Mouse (Mus musculus) heart, embryonic 16.5 days (tissue): ENCODE results near the gene Trim52. TPM values are rescaled to one million over a fixed set of nuclear protein-coding genes. Genes with fewer than 3 reads are reported as not detected.
"Not testable (repeated sequence)": the region's sequence is repeated elsewhere in the genome, so short reads cannot be mapped to it uniquely, and the experiment has no call there.

Source experiments
- ATAC-seq: fragments of 200-750 bp; cut with Nextera tagmentation; replicated peaks from 2 replicates; pipeline ENCODE4 v1.8.0; 2017; ENCODE audit warnings: moderate number of reproducible peaks; ENCODE audit not compliant: insufficient read depth, low FRiP score; ENCODE audit errors: extremely low read depth
- H3K27ac ChIP-seq: fragments of 300-500 bp; sonication (generic); 2 replicates; pipeline ENCODE4 v1.5.1; 2014; ENCODE audit warnings: mild to moderate bottlenecking, low read length, control low read depth, moderate library complexity
- H3K27me3 ChIP-seq: fragments of 300-500 bp; sonication (generic); 2 replicates; pipeline ENCODE4 v1.6.1; 2014; ENCODE audit warnings: low read length, mixed read lengths; ENCODE audit not compliant: control insufficient read depth, insufficient read depth
- H3K36me3 ChIP-seq: fragments of 300-500 bp; sonication (generic); 2 replicates; pipeline ENCODE4 v1.6.1; 2014; ENCODE audit not compliant: control insufficient read depth, insufficient read depth
- H3K4me1 ChIP-seq: fragments of 300-500 bp; sonication (generic); 2 replicates; pipeline ENCODE4 v1.6.1; 2014; ENCODE audit warnings: low read length, mixed read lengths; ENCODE audit not compliant: control insufficient read depth, insufficient read depth
- H3K4me2 ChIP-seq: fragments of 300-500 bp; sonication (generic); 2 replicates; pipeline ENCODE4 v1.6.1; 2014; ENCODE audit warnings: low read depth, mild to moderate bottlenecking, control low read depth, low read length
- H3K4me3 ChIP-seq: fragments of 300-500 bp; sonication (generic); 2 replicates; pipeline ENCODE4 v1.5.1; 2014; ENCODE audit warnings: mild to moderate bottlenecking, control low read depth, low read length
- H3K9ac ChIP-seq: fragments of 300-500 bp; sonication (generic); 2 replicates; pipeline ENCODE4 v1.6.1; 2014; ENCODE audit warnings: low read length, control low read depth
- H3K9me3 ChIP-seq: fragments of 300-500 bp; sonication (generic); replicated peaks from 2 replicates; pipeline ENCODE4 v1.6.1; 2016; ENCODE audit warnings: low read length; ENCODE audit not compliant: control insufficient read depth
- WGBS: fragments of 180-500 bp; shearing (Covaris S2); extraction: QIAGEN DNeasy Blood & Tissue Kit; methylation state at CpG from one replicate; pipeline ENCODE4 v1.1.7; 2014; 5-methylcytosine and 5-hydroxymethylcytosine counted together
- polyA plus RNA-seq: library from polyadenylated mRNA; unstranded; fragments of >200 nt; fragmentation: Nextera tagmentation; extraction: Ambion mirVana; gene quantifications from 2 replicates; pipeline ENCODE4 v1.2.1, GENCODE M21; 2015

Gene Trim52
- polyA plus RNA-seq, 1 experiment from 2014 or later, result 0.22 TPM

DNA sequence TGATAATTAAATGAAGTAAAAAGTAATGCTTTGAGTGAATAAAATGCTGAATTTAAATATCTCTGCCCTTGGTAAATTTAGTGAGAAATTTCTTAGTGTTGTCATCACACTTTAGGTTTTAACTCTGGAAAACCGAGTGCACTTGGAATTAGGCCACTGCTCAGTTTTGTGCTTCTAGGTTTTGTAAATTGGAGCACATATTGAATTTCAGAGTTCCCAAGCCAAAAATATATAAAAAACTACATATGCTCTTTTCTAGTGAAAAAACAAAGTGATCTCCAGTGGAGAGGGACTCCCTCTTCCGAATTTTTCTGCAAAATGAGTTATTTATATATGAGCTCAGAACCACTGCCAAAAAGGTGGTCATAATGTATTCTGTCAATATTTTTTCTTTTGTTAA, 45.2 kb downstream of the Trim52 start:
- Histone ChIP-seq H3K4me3 (no peak overlapping the region), H3K4me2 (no peak overlapping the region), H3K27me3 (no peaks in the 10 kb centered on the region), H3K27ac (no peak overlapping the region), H3K4me1 (no peaks in the 10 kb centered on the region), H3K9me3 (no peaks in the 10 kb centered on the region), H3K9ac (no peak overlapping the region), H3K36me3 (no peaks in the 10 kb centered on the region)
- no peak for ATAC-seq
- 48% methylated on average over 2 of the region's 2 CpGs for WGBS

DNA sequence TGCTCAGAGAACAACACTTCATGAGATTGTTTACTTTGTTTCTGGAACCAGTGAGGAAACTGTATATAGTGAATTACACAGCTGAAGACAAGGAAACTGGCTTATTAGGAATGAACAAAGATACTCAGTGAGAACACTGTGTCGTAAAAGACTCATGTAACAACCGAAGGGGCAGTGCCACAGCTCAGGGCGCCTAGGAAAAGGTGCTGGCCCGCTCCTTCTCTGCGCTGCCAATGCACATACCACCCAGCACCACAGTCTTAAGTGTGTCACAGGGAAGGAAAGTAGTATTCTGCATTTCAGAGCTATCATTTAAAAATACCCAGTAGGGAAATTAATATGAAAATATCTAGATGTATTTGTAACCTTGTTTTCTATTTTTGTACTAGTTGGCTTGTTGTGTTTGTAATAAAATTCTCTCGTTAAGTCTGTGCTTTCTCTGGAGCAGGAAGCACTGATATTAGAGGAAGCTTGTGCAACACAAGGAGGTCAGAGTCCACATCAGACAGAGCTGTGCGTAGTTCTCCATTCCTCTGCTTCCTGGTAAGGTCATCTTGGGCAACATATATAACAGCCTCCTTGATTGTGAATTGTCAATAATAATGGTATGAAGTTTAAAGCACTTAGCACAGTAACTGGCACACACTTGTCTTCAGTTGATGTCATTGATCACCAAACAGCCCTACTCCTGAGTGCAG, 49.0 kb downstream of the Trim52 start:
- no peak overlapping the region for H3K4me2 ChIP-seq
- H3K27me3 ChIP-seq, result no peaks in the 10 kb centered on the region
- H3K27ac ChIP-seq, result no peak overlapping the region
- ATAC-seq, result no peak
- WGBS, result 78% methylated on average over 7 of the region's 7 CpGs
- H3K9me3 ChIP-seq, result no peaks in the 10 kb centered on the region
- H3K36me3 ChIP-seq, result no peaks in the 10 kb centered on the region
- H3K9ac ChIP-seq, result no peak overlapping the region
- H3K4me3 ChIP-seq, result no peak overlapping the region
- H3K4me1 ChIP-seq, result no peaks in the 10 kb centered on the region

DNA sequence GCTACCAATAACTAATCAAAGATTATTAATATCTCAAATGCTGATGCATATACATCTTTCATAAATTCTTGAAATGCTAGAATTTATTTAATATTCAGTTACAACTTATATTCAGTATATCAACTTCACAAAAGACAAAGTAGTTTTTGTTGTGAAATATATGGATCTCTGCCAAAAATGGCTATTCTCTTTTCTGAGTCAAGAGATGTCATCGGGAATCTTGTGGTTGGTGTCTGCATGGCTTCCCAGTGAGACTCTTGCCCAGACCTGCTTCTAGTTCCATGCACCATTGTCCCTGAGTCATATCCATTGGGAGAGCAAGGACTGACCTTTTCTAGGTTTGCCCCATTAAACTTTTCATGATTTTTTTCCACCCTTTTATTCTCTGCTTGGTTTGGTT, 50.5 kb downstream of the Trim52 start:
- WGBS, result 59% methylated on average over 1 of the region's 1 CpGs

DNA sequence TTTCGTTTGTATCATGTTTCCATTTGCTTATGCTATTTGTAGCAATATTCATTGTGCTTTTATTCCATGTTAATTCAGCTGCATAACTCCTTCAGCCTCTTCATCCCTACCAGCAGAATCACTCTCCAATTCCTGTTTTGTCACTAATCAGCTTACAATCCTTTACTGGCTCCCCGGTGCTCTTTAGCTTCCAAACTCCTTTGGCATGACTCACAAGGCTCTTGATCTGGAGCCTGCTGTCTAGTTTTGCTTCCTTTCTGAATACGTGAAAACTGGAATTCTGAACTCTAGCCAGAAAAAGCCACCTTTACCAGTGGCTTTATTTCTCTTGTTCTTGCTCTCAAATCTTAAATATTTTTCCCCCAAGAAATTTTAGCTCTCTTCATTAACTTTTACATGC, 56.3 kb downstream of the Trim52 start:
- Histone ChIP-seq H3K4me1 (no peaks in the 10 kb centered on the region), H3K4me3 (no peak overlapping the region), H3K27ac (no peak overlapping the region), H3K4me2 (no peak overlapping the region), H3K9me3 (no peaks in the 10 kb centered on the region), H3K9ac (no peak overlapping the region), H3K36me3 (no peaks in the 10 kb centered on the region), H3K27me3 (no peaks in the 10 kb centered on the region)
- 41% methylated on average over 3 of the region's 3 CpGs for WGBS
- no peak for ATAC-seq

More for the DNA sequence above, 50.5 kb downstream of the Trim52 start:
- Histone ChIP-seq H3K4me2 (no peak overlapping the region), H3K4me3 (no peak overlapping the region), H3K9me3 (no peaks in the 10 kb centered on the region), H3K27ac (no peak overlapping the region), H3K9ac (no peak overlapping the region), H3K4me1 (no peaks in the 10 kb centered on the region), H3K27me3 (no peaks in the 10 kb centered on the region), H3K36me3 (no peaks in the 10 kb centered on the region)
- no peak for ATAC-seq

DNA sequence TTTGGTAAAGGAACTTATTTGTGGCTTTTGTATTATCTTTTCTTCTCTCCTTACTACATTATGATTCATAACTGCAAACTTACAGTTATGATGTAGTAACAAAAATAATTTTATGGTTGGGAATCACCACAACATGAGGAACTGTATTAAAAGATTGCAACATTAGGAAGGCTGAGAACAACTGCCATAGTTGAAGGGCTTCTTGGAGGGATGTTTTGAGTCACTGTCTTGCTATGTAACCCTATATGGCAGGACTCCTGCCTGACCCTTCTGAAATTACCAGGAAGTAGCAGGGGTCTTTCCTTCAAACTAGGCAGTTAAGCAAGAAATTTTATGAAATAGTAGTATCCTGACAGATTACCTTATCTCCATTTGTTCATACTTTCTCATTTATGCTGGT, 57.2 kb downstream of the Trim52 start:
- H3K4me1 ChIP-seq, result no peaks in the 10 kb centered on the region
- ATAC-seq, result no peak

DNA sequence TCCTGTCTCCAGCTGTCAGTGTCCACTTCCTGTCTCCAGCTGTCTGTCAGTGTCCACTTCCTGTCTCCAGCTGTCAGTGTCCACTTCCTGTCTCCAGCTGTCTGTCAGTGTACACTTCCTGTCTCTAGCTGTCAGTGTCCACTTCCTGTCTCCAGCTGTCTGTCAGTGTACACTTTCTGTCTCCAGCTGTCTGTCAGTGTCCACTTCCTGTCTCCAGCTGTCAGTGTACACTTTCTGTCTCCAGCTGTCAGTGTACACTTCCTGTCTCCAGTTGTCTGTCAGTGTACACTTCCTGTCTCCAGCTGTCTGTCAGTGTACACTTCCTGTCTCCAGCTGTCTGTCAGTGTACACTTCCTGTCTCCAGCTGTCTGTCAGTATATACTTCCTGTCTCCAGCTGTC, 57.9 kb downstream of the Trim52 start:
- H3K36me3 ChIP-seq, H3K4me3 ChIP-seq, H3K4me2 ChIP-seq, ATAC-seq, H3K27ac ChIP-seq, H3K9ac ChIP-seq, H3K9me3 ChIP-seq, H3K4me1 ChIP-seq, H3K27me3 ChIP-seq: not testable (repeated sequence)

More for the DNA sequence above, 57.2 kb downstream of the Trim52 start:
- no peaks in the 10 kb centered on the region for H3K9me3 ChIP-seq
- no peaks in the 10 kb centered on the region for H3K27me3 ChIP-seq
- no peak overlapping the region for H3K4me2 ChIP-seq
- H3K36me3 ChIP-seq, result no peaks in the 10 kb centered on the region
- no peak overlapping the region for H3K27ac ChIP-seq
- H3K4me3 ChIP-seq, result no peak overlapping the region
- H3K9ac ChIP-seq, result no peak overlapping the region

DNA sequence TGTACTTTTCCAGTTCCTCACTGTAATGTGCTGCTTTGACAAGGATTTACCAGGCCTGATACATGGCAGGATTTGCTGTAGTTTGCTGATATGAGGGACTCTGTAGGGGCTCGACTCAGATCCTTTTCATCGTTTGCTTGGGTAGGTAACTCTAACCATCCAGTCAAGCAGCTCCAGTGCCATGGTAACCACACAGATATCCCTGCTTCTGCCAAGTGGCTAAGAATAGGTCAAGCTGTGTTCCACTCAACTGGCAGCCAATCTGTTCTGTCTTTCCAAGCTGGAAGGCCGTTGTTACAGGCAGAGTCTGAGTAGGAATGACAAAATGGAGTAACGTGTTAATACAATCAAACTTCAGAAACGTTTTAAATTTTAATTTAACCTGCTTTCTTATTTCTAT, 70.9 kb downstream of the Trim52 start:
- Histone ChIP-seq H3K27ac (no peak overlapping the region), H3K4me2 (no peak overlapping the region), H3K4me1 (no peaks in the 10 kb centered on the region), H3K9ac (no peak overlapping the region), H3K4me3 (no peak overlapping the region), H3K9me3 (no peaks in the 10 kb centered on the region), H3K27me3 (no peaks in the 10 kb centered on the region), H3K36me3 (no peaks in the 10 kb centered on the region)
- WGBS, result 43% methylated on average over 5 of the region's 5 CpGs
- ATAC-seq, result peak; percentile 79; the same call in 1 of the 2 replicates

DNA sequence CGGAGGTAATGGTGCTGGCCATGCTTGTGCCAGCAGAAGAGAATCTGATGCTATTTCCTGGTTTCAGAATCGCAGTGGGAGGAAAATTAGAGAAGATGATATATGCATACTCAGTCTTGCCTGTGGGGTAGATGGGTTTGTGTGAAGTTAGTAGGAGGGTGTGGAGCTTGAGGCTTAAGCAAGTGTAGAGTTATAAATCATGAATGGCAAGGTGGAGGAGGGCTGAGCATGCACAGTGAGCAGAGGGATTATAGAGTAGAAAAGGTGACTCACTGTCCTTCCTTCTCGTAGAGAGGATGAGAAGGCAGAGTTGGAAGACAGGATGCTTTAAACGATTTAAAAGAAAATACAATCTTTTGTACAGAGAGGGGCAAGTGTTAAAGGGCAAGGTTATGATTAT, 72.2 kb downstream of the Trim52 start:
- H3K9ac ChIP-seq, result no peak overlapping the region
- H3K4me1 ChIP-seq, result no peaks in the 10 kb centered on the region
- no peaks in the 10 kb centered on the region for H3K36me3 ChIP-seq
- H3K9me3 ChIP-seq, result no peaks in the 10 kb centered on the region
- no peak overlapping the region for H3K4me2 ChIP-seq
- ATAC-seq, result no peak
- no peaks in the 10 kb centered on the region for H3K27me3 ChIP-seq
- H3K27ac ChIP-seq, result no peak overlapping the region
- H3K4me3 ChIP-seq, result no peak overlapping the region
- WGBS, result 75% methylated on average over 4 of the region's 4 CpGs

DNA sequence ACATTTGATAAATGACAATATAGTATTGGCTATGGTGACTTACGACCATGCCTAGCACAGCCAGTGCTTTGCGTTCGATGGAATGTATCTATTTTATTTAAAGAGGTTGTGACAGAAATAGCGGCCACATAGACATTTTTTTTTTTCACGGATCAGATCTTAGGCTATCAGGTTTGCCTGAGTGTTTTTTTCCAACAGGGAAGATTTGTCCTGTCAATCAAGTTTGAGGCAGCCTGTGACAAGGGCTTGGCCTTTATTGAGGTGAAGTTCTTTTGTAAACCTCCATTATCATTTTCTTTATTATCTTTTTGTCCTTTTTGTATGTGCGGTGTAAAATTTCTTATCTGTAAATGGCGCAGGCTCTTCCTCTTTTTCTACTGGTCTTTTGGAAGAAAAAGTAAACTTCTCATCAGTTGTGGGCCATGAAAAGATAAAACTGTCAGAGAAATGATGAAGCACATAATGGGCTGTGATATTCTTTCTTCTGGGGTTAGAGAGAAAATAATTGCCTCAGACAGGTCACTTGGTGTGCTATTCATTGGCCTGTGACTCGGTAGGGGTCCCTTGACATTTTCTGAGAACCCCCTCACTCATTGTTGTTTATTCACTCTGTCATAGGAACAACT, 73.2 kb downstream of the Trim52 start:
- 56% methylated on average over 8 of the region's 8 CpGs for WGBS

More for the DNA sequence above, 73.2 kb downstream of the Trim52 start:
- no peak overlapping the region for H3K9ac ChIP-seq
- H3K27me3 ChIP-seq, result no peaks in the 10 kb centered on the region
- no peak overlapping the region for H3K27ac ChIP-seq
- no peaks in the 10 kb centered on the region for H3K36me3 ChIP-seq
- no peak overlapping the region for H3K4me3 ChIP-seq
- no peak overlapping the region for H3K4me2 ChIP-seq
- no peaks in the 10 kb centered on the region for H3K4me1 ChIP-seq
- no peaks in the 10 kb centered on the region for H3K9me3 ChIP-seq
- ATAC-seq, result no peak
